Mouse (Mus musculus) lung, postnatal 0 days (tissue): Measurements from ENCODE around the gene Btbd18.

Source experiments
- CTCF ChIP-seq: IDR thresholded peaks from 2 replicates; pipeline ENCODE4 v1.5.1; 2016; ENCODE audit warnings: antibody characterized with exemption, mild to moderate bottlenecking
- EP300 ChIP-seq: IDR thresholded peaks from 2 replicates; pipeline ENCODE4 v1.6.1; 2016; ENCODE audit warnings: antibody characterized with exemption, mild to moderate bottlenecking, control low read depth

DNA sequence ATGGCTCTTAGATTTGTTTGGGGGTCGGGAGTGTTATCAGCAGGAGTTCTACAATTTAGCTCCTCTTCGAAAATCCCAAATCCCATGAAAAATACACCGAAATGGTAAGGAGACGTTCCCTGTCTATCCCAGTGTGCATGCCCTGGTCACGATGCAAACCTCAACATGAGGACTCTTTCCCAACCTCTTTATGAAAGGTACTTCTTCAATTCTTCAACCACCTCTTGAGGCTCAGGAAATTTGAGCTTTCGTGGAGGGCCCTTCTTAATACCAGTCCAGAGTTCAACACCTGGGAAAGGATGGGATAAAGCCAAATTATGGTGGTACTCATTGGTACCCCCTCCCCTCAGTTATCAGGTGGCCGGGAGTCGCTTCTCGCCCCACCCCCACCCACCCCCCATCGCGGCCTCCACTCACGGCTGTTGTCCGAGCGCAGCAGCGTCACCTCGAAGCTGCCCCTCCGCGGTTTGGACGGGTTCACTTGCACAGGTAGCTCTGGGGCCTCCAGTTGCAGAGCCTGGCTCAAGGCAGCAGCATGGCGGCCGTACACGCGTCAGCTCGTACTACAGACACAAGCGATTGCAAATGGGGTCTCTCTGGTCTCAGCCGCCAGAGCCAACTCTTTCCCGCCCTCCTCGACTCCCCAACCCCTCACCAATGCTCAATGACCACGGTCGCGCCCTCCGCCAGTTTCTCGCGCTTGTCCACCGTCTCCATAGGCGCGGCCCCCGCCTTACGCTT is 11.1 kb downstream of the Btbd18 start:
- TF ChIP-seq CTCF = no peak
- no peak for TF ChIP-seq EP300
